Mouse (Mus musculus) adrenal gland, adult 18-20 months (tissue): Measurements from ENCODE around the gene Gm11213. TPM values are rescaled to one million over a fixed set of nuclear protein-coding genes. Genes with fewer than 3 reads are reported as not detected.

ENCODE experiments used
- DNase-seq, 2 experiments: peaks; one replicate each; pipeline ENCODE4 v3.0.0; 2021 to 2022; ENCODE audit warnings: low spot score in 2 of 2
- total RNA-seq, 2 experiments: library from RNA; stranded (reverse); gene quantifications; 1 replicate in 1 of 2; 2 replicates in 1 of 2; pipeline ENCODE4 v1.2.3; 2021

The Gm11213 gene
- total RNA-seq, 2 experiments from 2014 or later = not detected

DNA sequence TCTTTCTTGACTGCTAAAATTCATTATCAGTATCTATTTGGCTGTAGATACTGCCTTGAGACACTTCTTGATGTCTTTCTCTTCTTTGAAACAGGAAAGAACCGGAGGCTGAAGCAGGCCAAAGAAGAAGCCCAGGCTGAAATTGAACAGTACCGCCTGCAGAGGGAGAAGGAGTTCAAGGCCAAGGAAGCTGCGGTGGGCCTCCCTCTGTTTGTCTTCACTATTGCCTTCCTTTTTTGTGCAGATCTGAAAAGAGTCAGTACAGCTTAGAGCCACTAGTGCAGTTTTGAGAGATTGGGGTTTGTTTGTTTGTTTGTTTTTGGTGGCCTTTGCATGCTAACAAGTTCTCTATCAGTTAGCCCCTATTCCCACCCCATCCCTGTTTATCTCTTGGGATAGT lies 56.6 kb downstream of the Gm11213 start:
- DNase-seq = no peak

DNA sequence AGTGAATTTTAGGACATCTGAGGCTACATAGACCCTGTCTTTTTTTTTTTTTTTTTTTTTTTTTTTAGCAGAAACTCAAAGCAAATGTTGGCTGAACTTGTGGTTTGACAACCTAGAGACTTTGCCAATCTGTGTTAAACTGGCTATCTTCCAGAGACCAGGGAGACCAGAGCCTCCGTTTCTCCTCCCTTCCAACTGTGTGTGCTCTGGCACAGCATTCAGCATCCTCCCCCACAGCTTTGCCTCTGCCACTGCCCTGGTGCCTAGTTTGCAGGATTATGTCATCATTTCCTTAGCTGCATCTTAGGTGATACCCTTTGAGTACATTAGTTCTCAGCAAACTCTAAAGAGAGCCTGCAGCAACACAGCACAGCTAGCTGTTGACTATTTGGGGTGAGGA lies 57.3 kb downstream of the Gm11213 start:
- no peak for DNase-seq

Other genes starting within 250 kb of the Gm11213 start
- gene Orm3, start 249.1 kb downstream of the Gm11213 start, total RNA-seq = 10 to 100 TPM; 12.2 to 13.7 TPM
- gene Orm2, start 242.8 kb downstream of the Gm11213 start, total RNA-seq = 10 to 100 TPM in 1 of 2 experiments, 1 to 10 TPM in 1; 3.1 to 11.3 TPM
- gene Akna, start 201.9 kb downstream of the Gm11213 start, total RNA-seq = 1 to 10 TPM; 4.0 to 6.9 TPM
- gene Whrn, start 109.3 kb downstream of the Gm11213 start, total RNA-seq = 10 to 100 TPM; 41.4 to 59.6 TPM
- 100 to 1,000 TPM; 182 to 188 TPM for gene Atp6v1g1, start 60.5 kb downstream of the Gm11213 start, total RNA-seq
- 10 to 100 TPM in 1 of 2 experiments, 1 to 10 TPM in 1; 8.9 to 14.8 TPM for gene Tmem268, start 46.5 kb downstream of the Gm11213 start, total RNA-seq
- not detected for gene Tex48, start 17.2 kb upstream of the Gm11213 start, total RNA-seq
- gene Gm11214, start 58.1 kb upstream of the Gm11213 start, total RNA-seq = not detected
- gene Tnfsf15, start 139.9 kb upstream of the Gm11213 start, total RNA-seq = under 1 TPM; 0.33 to 0.48 TPM